Mouse (Mus musculus): ENCODE results near the gene Nfyc. TPM values are rescaled to one million over a fixed set of nuclear protein-coding genes. Genes with fewer than 3 reads are reported as not detected.

The Nfyc gene
- total RNA-seq, 2 experiments from 2014 or later: 37.9 to 40.1 TPM

DNA sequence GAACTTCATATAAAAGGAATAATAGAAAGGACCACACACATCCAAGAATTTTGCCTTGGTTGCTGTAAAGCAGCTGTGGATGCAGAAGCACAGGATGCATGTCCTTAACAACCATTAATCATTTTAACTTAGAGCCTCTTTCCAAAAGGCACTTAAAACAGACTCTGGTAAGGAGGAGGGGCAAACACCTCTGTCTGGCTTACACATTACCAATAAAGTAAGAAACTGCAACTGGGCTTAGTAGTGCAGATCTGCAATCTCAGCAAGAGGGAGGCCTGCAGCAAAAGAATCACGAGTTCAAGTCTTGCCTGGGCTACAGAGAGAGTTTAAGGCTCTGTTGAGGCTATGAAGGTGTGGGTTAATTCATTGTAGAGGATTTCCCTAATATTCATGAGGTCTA, 35.7 kb downstream of the Nfyc start:
- intact Hi-C loops (cut with DNase I): no loop called here
- DNase-seq: no peak

DNA sequence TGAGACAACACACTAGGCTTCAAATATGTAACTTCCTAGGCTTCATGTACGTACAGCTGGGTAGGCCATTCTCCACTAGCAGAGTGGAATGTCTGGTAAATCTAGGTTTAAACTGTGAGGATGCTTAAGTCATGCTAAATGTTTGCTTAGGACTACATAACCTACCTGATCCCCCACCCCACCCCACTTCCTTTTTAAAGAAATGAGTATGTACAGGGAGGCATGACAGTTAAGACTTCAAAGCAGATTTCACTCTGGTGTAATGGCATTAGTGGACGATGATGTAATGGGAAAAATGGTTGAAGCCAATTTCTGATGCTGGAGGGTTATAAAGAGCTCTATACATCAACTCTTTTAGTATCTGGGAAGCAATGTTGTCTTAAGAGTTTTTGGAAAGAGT, 38.5 kb downstream of the Nfyc start:
- intact Hi-C loops (cut with DNase I): no loop called here
- DNase-seq: no peak

DNA sequence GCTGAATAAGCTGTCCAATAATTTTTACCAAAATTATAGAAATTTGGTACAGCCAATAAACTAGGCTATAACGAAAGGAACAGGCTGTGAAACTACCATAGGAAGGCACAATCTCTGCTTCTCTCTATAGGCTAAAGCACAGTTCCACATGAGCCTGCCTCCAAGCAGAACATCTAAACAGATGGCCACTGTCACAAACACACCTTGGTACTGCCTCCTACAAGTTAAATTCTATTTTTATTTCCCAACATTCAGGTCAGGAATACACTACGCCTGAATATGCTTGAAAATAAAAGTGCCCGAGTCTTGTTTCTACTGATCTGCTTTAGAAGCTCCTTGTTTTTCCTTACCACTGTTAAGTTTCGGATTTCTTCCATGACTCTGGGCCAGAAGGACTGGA, 41.3 kb downstream of the Nfyc start:
- no peak for DNase-seq
- intact Hi-C loops (cut with DNase I): no loop called here

DNA sequence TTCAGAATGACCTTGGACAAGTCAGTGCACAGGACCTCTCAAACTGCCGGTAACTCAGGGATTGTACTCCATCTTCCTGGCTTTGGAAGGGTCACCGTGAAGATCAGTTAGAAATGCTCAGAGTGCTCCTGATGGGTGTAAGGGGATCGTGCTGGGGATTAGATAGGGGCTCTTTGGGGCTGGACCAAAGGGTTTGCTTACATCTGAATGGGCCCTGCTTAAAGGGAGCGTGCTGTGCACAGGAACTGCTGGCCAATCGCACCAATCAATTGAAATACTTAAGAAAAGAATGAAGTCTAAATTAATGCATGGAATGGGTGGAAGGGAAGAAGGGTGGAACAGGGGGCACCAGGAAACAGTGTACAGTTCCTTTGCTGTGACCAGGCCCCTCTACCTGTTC, 75.6 kb downstream of the Nfyc start:
- DNase-seq: no peak

DNA sequence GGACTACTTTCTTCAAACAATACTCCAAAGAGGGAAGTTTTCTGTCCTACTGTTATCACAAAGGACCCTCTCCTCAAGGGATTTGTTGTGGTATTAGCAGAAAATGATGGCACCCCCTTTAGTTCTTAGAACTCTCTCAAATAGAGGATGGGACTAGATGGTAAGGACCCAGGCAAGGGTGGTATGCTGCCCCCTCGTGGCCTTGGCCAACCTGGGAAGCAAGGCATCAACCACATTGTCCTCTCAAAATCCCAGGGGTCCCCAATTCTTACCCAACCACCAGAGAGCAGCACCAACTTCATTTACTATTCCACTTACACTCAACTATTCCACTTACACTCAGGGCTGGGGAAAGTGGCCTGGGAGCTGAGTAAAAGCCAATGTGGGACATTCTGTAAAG, 76.1 kb downstream of the Nfyc start:
- intact Hi-C loops (cut with DNase I): loop anchor here (2.0 to 10.0 kb wide), 3 partner anchors 62 to 163 kb away; no protein-coding TSS in a partner anchor
- DNase-seq: peak; percentile 64 to 67

More for the DNA sequence above, 75.6 kb downstream of the Nfyc start:
- intact Hi-C loops (cut with DNase I): loop anchor here (2.0 to 10.0 kb wide), 3 partner anchors 63 to 164 kb away; no protein-coding TSS in a partner anchor

DNA sequence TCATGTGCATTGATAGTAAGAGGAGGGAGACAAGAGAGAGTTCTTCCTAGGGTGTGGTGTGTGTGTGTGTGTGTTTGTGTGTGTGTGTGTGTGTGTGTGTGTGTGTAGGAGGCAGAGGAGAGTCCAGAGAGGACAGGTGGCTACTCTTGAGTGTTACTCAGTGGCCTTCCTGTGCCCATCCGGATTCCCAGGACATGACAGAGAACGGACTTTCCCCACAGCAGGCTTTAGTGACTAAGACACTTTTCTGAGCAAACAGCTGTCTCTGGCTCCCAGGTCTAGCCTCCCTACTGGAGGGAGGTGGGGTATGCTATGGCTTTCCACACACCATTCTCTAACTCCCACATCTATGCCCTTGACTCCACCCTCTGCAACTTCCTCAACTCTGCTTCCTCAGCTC, 81.8 kb downstream of the Nfyc start:
- intact Hi-C loops (cut with DNase I): no loop called here

DNA sequence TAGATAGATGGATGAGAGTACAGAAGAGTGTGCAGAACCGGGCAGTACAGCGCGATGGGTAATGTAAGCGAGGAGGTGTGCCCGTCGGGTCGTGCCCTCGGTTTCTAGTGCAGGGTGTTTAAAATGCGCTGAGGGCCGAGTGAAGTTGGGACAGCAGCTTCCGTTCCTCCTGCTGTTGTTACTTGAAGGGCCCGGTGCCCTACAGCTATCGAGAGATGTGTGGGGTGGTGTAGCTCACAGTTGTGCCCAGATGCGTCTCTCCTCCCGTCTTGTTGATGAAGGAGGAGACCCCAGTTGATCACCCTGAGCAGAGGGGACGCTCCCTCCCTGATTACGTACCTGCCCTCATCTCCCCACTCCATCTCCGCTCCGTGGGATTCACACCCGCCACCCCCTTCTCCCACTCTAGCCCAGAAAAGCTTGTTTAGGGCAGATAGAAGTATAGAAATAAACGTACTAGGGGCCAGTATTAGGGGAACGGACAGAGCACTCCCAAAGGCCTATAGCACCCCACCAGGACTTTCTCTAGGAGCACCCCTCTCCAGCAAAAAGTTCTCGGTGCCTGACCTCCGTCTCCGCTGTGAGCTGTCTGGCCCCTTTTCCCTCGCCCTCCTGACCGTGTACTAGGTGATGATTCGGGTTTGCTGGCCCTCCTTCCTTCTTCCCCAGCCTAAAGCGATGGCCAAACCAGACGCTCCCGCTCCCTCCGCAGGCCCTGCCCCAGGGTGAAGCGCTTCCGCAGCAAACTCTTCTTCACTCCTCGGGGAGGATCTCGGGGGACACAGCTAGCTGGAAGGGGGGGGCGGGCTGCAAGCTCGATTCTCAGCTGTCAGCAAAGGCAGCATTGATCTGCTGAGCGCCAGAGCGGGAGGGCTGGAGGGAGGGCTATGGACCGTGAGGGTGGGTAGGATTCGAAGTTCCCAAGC, 83.2 kb downstream of the Nfyc start, which contains the start of gene Kcnq4:
Kcnq4 (minus strand) TSS at position 672 of the 926 bp plus-strand sequence.
- intact Hi-C loops (cut with DNase I): no loop called here
- peak in 1 of 2 experiments; percentile 9 for DNase-seq

More for the DNA sequence above, 81.8 kb downstream of the Nfyc start:
- no peak for DNase-seq

DNA sequence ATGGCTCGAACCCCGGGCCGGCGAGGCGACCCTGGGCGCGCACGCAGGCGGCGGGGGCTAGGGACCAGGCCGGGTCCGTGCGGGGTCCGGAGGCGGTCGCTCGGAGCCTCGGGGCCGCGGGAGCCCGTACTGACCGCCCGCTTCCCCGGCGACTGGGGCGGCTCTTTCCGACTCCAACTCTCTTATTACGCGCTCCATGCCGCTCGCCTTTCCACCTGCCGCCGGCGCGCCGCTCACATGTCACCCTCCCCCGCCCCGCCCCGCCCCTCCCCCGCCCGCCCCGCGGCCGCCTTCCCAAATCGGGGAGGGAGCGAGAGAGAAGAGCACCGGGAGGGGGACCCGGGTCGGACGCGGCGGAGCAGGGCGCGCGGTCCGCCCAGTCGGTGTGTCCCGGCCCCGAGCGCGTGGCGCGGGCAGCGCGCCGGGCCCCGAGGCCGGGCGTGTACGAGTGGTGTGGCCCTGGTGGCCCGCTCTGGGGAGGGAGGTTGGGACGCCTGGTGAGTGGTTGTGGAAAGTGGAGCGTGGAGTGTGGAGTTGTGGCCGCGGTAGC, 84.1 kb downstream of the Nfyc start:
- peak; percentile 40 to 42 for DNase-seq
- intact Hi-C loops (cut with DNase I): no loop called here

DNA sequence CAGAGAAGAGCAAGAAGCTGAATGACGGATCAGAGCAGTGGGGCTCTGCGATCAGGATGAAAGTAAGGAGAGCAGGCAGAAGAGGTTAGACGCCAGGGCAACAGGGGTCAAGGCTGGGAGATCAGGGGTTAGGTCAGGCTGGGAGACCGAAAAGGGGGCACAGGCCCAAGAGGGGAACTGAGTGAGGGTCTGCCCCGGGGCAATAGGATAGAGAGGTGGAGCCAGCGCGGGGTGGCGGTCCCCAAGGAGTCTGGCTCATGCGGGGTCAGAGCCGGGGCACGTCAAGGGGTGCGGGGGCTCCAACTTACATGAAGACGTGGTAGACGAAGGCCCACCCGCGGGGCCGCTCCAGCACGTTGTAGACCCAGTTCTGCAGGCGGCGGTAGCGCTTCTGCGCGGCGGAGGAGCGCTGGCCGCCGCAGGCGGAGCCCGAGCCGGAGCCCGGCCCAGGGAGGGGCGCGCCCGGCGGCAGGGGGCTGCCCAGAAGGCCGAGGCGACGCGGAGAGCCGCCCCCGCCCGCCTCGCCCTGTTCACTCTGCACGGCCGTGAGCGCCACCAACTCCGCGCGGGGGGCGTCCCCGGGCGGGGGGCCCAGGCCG, 84.7 kb downstream of the Nfyc start:
- intact Hi-C loops (cut with DNase I): no loop called here
- peak in 1 of 2 experiments; percentile 38 for DNase-seq

DNA sequence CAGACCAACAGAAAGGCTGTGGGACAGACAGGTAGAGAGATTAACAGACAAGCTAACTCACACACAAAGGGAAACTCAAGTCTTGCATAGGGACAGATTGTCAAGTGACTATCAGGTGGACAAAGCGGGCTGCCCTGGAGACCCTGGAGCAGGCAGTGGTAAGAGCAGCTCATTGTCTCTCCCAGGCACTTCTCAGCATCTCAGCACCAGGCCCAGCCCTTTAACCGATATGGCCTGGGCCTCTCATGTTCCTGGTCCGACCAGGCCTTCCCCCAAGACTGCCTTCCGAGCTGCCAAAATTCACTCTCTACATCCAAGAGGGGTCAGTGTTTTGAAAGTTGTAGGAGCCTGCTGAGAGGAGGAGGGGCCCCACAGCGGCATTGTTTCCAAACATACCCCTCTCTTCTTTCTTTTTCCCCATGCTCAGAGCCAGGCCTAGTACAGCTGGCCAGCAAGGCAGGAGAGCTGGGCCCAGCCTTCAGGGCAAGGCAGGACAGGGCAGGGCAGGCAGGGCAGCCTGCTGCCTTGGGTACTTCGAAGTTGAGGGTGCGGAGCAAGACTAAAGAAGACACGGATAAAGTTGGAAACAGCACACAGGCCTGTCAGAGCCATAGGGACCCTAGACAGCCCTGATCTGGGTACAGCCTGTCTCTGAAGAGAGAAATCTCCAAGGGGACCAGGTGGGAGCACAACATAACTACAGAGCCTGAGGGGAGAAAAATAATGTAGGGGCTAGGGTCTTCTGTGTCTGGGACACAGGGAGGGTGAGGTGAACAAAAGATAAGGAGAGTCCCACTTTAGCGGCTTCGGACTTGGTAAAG, 85.4 kb downstream of the Nfyc start:
- intact Hi-C loops (cut with DNase I): no loop called here
- peak; percentile 18 to 25 for DNase-seq

DNA sequence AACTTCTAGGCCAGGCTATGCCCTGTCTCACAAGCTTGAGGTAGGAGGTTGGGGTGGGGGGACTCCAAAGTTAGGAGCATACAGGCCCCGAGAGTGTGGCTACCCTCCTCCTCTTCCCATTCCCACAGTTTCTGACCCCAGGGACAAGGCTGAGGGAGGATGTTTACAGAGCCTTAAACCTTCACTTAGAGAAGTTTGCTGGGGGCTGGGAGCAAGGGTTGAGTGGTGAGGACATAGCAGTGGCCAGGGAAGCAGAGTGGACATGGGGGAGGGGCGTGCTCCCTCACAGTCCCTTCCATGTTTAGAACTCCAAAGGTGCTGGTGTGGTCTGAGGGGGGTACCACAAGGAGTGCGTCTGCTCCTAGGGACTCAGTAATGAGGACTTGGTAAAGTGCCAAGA, 87.7 kb downstream of the Nfyc start:
- intact Hi-C loops (cut with DNase I): no loop called here
- no peak for DNase-seq

DNA sequence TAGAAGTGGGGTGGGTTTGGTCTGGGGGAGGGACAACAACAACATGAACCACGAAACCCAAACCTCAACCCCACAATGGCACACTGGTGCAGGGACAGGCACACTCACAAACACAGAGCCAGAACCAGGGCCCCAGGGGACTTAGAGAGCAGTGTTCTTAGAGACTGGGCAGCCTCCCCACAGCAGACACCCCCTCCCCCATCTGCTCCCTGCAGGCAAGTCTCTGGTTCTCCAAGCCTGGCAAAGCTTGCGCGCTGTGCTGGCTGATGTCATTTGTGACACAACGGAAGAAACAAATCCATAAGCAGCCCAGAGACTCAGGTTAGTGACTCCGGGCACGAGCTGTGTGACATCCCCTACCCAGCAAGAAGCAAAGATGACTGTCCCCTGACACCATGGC, 90.1 kb downstream of the Nfyc start:
- intact Hi-C loops (cut with DNase I): no loop called here
- DNase-seq: no peak

DNA sequence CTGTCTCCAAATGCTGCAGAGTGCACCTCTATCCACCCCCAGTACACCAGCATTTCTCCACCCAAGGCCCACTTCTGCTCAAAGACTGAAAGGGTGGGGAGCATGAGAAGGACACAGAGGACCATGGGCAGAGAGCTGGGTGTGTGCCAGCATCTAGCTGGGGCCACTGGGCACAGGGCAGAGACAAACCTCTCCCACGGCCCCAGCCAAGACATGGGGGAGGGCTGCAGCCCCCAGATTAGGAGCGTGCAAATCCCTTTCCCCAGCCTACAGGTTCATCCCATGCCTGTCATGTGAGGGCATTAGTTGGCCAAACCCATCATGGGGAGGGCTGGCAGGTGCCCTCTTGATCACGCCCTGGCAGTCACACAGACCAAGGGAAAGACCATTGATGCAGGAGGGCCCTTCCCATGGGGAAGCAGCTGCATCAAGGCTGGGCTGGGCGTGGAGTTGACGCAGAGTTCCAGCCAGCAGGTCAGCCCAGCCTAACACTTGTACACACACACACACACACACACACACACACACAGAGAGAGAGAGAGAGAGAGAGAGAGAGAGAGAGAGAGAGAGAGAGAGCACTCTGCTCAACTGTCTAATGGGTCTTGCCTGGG, 97.3 kb downstream of the Nfyc start:
- DNase-seq: no peak
- intact Hi-C loops (cut with DNase I): no loop called here

DNA sequence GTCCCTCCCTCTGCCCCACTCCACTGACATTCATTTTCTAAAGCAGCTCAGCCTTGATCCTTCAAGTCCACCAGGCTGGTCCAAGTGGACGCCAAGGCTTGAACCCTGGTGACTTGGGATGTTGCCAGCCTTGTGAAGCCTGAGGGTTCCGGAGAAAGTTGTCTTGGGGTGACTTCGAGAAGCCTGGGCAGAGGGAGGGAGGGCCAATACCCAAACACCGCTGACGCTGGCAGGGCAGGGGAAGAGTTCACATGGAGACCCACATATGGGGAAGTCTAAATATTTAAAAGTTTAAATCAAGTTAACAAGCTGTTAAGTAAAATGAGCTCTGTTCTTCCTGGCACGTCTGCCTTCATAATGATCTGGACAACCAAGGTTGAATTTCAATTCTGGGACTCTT, 98.6 kb downstream of the Nfyc start:
- intact Hi-C loops (cut with DNase I): no loop called here
- no peak for DNase-seq

DNA sequence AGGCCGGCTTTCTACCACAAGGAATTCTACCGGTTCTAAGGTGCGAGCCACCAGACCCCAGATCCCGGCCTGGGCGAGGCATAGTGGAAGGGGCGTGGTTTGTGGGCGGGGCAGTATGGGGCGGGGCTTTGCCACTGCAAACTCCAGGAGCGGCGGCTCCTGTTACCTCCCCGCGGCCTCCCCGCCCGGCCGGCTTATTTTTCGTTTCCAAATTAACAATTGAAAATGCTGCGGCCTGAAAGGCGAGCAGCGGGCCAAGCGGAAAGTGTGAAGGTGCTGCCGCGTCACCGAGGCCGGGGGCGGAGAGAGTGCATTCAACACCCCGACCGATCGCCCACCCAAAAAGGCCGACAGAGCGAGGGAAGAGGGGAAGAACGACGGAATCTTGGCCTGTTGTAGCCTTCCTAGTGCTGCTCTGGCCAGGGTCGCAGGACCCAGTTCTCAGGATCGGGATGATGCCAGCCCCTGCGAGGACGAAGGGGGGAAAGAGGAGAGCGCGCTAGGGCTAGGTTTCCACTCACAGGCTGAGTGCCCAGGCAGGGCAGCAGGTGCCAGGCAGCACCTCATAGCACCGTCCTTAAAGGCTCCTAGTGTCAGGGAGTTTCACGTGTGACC, 100.2 kb downstream of the Nfyc start:
- intact Hi-C loops (cut with DNase I): no loop called here

DNA sequence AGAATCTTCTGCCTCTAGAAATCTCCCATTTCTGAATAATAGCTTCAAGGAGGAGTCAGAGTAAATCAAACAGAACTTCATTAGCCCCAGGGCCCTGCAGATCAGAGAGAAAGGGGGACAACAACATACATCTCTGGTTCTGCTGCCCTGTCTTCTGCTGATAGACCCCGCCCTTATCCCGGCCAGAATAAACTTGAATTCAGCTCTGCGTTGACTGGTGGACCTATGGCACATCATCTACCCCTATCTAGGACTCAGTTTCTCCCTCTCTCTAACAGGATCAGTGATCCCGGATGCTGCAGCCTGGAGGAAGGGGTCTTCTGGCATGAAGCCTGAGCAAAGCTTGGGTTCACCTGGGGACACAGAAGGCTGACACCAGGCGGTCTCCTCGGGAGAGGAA, 100.8 kb downstream of the Nfyc start:
- no peak for DNase-seq
- intact Hi-C loops (cut with DNase I): no loop called here

More for the DNA sequence above, 100.2 kb downstream of the Nfyc start:
- DNase-seq: peak; percentile 45 to 57

DNA sequence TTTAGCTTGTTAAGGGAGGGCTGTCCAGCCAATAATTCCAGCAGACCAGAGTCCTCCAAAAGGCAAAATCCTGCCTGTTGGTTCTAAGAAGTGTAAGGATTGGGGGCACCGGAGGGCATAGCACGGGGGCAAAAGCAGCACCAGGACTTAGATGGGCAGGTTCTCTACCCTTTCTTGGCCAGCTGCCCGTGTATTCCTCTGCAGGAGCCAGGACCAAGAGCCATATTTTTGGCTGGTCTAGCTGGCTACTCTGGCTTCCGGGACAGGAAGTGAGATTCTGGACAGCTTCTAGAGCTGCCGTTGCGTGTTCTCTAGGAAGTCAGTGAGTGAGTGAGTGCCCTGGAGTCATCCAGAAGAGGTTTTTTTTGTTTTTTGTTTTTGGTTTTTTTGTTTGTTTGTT, 101.2 kb downstream of the Nfyc start:
- intact Hi-C loops (cut with DNase I): no loop called here
- DNase-seq: peak in 1 of 2 experiments; percentile 22

DNA sequence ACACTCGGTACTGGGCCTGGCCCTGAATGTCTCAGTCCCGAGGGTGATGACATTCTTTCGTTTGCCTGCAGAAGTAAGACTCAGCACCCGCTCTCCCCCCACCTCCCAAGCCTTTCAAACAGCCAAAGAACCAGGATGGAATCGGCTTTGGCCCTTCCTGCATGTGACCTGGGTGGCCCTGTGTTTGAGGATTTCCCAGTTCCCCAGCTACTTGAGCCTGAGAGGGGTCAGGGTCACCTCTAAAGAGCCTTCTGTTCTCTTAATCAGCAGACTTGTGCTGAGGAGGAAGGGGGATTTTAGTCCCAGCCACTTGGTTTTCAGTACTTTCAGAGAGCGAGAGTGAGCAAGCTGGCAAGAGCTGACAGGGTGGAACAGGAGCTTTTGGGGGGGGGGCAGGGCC, 101.9 kb downstream of the Nfyc start:
- DNase-seq: no peak
- intact Hi-C loops (cut with DNase I): no loop called here

DNA sequence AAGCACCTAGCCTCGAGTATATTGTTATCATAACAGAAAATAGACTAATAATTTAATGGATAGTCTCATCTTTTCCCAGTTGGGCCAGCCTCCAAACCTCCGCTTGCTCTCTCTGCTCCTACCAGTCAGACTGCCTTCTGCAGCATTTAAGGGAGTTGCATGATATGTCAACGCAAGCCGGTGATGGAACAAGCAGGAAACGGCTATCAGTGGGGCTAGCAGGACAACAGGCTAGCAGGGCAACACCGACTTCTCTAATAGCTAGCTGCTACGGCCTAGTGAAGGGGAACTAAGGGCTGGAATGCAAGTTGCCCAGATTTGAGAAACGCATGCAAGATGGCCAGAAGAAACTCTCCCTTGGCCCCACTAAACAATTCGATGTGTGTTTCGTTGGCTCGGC, 103.5 kb downstream of the Nfyc start:
- no peak for DNase-seq
- intact Hi-C loops (cut with DNase I): no loop called here

DNA sequence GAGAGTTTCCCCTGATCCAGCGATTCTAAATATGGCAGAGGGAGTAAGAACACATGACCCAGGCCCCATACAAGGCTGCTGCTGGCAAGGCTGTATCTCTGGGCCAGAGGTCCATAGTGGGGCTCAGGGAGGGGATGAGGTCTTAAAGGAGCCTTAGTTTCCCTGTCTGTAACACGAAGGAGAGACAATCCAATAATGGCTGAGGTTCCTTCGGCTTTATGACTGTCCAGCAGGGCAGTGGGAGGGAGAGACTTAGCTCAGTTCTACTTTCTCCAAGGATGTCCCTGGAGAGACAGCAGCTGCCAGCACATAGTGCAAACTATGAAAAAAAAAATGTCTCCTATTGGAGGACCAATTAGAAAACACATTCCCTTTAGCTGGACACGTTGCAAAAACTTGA, 105.2 kb downstream of the Nfyc start:
- peak in 1 of 2 experiments; percentile 20 for DNase-seq
- intact Hi-C loops (cut with DNase I): no loop called here

Data from gastrocnemius, postnatal 36 days (tissue).